Mouse (Mus musculus): ENCODE results near the gene Aim2. TPM values are rescaled to one million over a fixed set of nuclear protein-coding genes. Genes with fewer than 3 reads are reported as not detected.
"Not testable (repeated sequence)": the region's sequence is repeated elsewhere in the genome, so short reads cannot be mapped to it uniquely, and the experiment has no call there.

Aim2 gene
- total RNA-seq, 2 experiments from 2014 or later: 8.3 to 11.1 TPM

DNA sequence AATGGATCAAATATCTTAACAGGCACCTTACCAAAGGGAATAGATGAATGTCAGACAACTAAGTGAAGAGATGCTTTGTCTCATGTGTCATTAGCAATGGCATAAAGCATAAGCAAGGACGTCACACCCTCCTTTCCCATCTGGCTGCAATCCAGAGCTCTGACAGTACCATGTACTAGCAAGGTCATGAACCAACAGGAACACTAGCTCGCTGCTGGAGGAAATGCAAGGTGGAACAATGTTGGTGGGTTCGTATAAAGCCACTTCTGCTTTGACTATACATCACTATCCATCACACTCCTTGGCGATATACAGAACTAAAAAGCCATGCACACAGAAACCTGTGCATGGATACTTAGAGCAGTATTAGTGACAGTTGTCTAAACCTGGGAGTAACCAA lies 96.4 kb downstream of the Aim2 start:
- no peak for DNase-seq
- intact Hi-C loops (cut with DNase I): no loop called here

DNA sequence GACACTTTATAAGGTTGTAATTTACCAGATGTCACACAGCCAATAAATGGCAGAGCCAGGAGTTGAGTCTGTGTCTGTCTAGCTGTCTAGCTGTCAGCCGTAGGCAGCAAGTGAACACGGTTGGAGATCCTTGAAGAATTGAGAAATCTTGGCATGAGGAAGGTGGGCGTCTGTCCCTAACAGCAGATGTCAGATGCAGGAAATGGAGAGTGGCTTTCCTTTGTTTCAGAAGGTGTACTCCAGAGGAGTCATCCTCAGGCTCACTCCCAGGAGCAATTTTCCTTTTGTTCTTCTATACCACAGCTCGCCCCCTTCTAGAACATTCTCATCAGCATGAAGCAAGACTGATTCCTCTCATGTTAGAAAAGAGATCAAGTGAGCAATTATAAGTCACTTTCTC lies 99.9 kb downstream of the Aim2 start:
- intact Hi-C loops (cut with DNase I): no loop called here
- no peak for DNase-seq

DNA sequence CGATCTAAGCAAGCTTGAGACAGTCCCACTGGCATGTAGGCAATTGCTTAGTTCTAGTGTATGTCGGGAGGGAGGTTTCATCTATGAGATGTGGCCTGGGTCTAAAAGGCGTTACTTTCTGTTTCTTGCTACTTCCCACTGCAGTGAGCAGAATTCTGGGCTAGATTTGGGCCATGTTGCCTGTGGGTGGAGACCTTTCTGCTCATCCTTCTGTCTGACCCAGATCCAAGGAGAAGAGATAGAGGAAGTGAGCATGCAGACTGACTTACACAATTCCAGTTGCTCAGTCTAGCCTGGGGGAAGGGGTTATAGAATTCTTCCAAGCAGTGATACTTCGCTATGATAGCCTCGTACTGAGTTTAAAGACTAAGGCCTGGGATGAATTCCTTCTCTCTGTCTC lies 101.0 kb downstream of the Aim2 start:
- DNase-seq: no peak
- intact Hi-C loops (cut with DNase I): no loop called here

GRCm38 (mm10) chr1:173456139-173456754 lies 105.6 kb downstream of the Aim2 start:
- intact Hi-C loops (cut with DNase I): loop anchor here (5.0 kb wide), 2 partner anchors 651 to 1011 kb away; no protein-coding TSS in a partner anchor
- DNase-seq: no peak

- intact Hi-C loops (cut with DNase I): loop anchor here (5.0 kb wide), 2 partner anchors 651 to 1011 kb away; no protein-coding TSS in a partner anchor
- no peak for DNase-seq
Observed at GRCm38 (mm10) chr1:173456761-173457160, 106.1 kb downstream of the Aim2 start.

GRCm38 (mm10) chr1:173480399-173481181 lies 129.9 kb downstream of the Aim2 start:
- intact Hi-C loops (cut with DNase I); DNase-seq: not testable (repeated sequence)

DNA sequence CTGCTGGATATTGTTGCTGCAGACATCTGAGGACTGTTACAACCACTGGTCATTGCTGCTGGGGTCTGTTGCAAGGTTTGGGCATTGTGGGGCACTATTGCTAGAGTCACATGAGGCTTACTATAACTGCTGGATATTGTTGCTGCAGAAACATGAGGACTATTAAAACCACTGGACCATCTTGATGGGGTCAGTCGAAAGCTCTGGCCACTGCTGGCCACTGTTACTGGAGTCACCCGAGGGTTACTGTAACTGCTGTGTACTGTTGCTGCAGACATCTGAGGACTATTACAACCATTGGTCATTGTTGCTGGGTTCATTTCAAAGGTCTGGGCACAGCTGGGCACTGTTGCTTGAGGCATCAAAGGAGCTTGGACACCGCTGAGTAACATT lies 130.5 kb downstream of the Aim2 start:
- intact Hi-C loops (cut with DNase I); DNase-seq: not testable (repeated sequence)

- DNase-seq; intact Hi-C loops (cut with DNase I): not testable (repeated sequence)
Observed at GRCm38 (mm10) chr1:173490812-173491480, 140.3 kb downstream of the Aim2 start, which contains the start of gene Ifi206. Gene Ifi206, minus strand, starts transcription at chr1:173491041.

DNA sequence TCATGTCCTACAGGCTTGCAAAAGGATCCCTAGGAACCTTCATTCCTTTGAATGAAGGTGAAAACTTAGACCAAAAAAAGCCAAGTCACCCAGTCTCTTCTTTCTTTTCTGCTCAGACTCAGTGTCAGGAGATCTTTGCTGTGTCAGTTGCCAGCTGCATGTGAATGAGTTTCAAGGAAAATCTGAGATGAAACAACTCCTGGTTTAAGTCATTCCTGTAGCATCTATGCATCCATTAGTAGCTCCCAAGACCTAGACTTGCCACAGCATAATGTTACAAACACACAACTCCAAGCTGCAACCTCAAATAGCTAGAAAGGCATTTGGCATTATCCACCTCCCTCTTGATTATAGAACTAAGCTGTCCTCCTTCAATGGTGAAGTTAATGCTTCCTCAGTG lies 140.8 kb downstream of the Aim2 start:
- DNase-seq; intact Hi-C loops (cut with DNase I): not testable (repeated sequence)

GRCm38 (mm10) chr1:173510595-173510994 lies 159.9 kb downstream of the Aim2 start:
- intact Hi-C loops (cut with DNase I); DNase-seq: not testable (repeated sequence)

Other genes with a start within 250 kb of the Aim2 start
- gene Olfr1408, start 213.5 kb upstream of the Aim2 start, total RNA-seq (2021): not detected
- not detected for gene Olfr1406, start 160.2 kb upstream of the Aim2 start, total RNA-seq (2021)
- not detected for gene Olfr218, start 153.1 kb upstream of the Aim2 start, total RNA-seq (2021)
- not detected for gene Olfr1404, start 138.5 kb upstream of the Aim2 start, total RNA-seq (2021)
- not detected for gene Fcer1a, start 123.7 kb upstream of the Aim2 start, total RNA-seq (2021)
- gene Olfr418, start 84.9 kb upstream of the Aim2 start, total RNA-seq (2021): not detected
- not detected for gene Mptx2, start 73.1 kb upstream of the Aim2 start, total RNA-seq (2021)
- 100 to 1,000 TPM; 134 to 136 TPM for gene Ackr1, start 17.1 kb upstream of the Aim2 start, total RNA-seq (2021)
- gene Cadm3, start 16.8 kb downstream of the Aim2 start, total RNA-seq (2021): 100 to 1,000 TPM; 502 to 546 TPM
- not detected for gene Ifi206, start 140.2 kb downstream of the Aim2 start, total RNA-seq (2021)
- not detected for gene Ifi214, start 185.1 kb downstream of the Aim2 start, total RNA-seq (2021)
- under 1 TPM in 1 of 2 experiments, not detected in 1; 0.12 TPM for gene Ifi213, start 248.4 kb downstream of the Aim2 start, total RNA-seq (2021)